Mouse (Mus musculus): Measurements from ENCODE around the gene Vrtn. TPM values are rescaled to one million over a fixed set of nuclear protein-coding genes. Genes with fewer than 3 reads are reported as not detected.

Gene Vrtn
- polyA plus RNA-seq, 1 experiment from 2014 or later: not detected

GRCm38 (mm10) chr12:84625116-84625515 lies 15.7 kb upstream of the Vrtn start:
- 12% methylated on average over 9 of the region's 9 CpGs for WGBS
- H3K4me2 ChIP-seq: no peak overlapping the region
- peaks cover 16% of the 10 kb centered on the region for H3K27me3 ChIP-seq (replicated peaks)
- H3K9ac ChIP-seq: no peak overlapping the region
- H3K4me3 ChIP-seq (replicated peaks): no peak overlapping the region
- H3K4me1 ChIP-seq: no peaks in the 10 kb centered on the region
- H3K27ac ChIP-seq: no peak overlapping the region
- no peak for ATAC-seq (ENCODE audit: insufficient read depth, low FRiP score, low read depth)
- no peaks in the 10 kb centered on the region for H3K9me3 ChIP-seq
- H3K36me3 ChIP-seq: no peaks in the 10 kb centered on the region

- Histone ChIP-seq H3K9me3 (no peaks in the 10 kb centered on the region), H3K27ac (no peak overlapping the region), H3K36me3 (no peaks in the 10 kb centered on the region), H3K4me2 (no peak overlapping the region), H3K4me3 (replicated peaks) (no peak overlapping the region), H3K9ac (no peak overlapping the region), H3K27me3 (replicated peaks) (no peaks in the 10 kb centered on the region), H3K4me1 (no peaks in the 10 kb centered on the region)
- WGBS: 64% methylated on average over 3 of the region's 3 CpGs
- no peak for ATAC-seq (ENCODE audit: insufficient read depth, low FRiP score, low read depth)
These were observed 9.0 kb upstream of the Vrtn start for GRCm38 (mm10) chr12:84631867-84632266.

- Histone ChIP-seq H3K36me3 (no peaks in the 10 kb centered on the region), H3K4me1 (no peaks in the 10 kb centered on the region), H3K9ac (no peak overlapping the region), H3K27ac (no peak overlapping the region), H3K4me3 (replicated peaks) (no peak overlapping the region), H3K9me3 (no peaks in the 10 kb centered on the region), H3K4me2 (no peak overlapping the region), H3K27me3 (replicated peaks) (peaks cover 32% of the 10 kb centered on the region)
- 15% methylated on average over 6 of the region's 6 CpGs for WGBS
- ATAC-seq (ENCODE audit: insufficient read depth, low FRiP score, low read depth): no peak
These were observed 566 bp upstream of the Vrtn start for GRCm38 (mm10) chr12:84640253-84640652.

GRCm38 (mm10) chr12:84650234-84650633 lies 9.4 kb downstream of the Vrtn start:
- no peak overlapping the region for H3K4me2 ChIP-seq
- H3K4me1 ChIP-seq: no peaks in the 10 kb centered on the region
- no peak for ATAC-seq (ENCODE audit: insufficient read depth, low FRiP score, low read depth)
- H3K4me3 ChIP-seq (replicated peaks): no peak overlapping the region
- 0 out of 2 replicates have a peak, but pooled peaks cover 3% of the 10 kb centered on the region for H3K27me3 ChIP-seq (replicated peaks)
- H3K9ac ChIP-seq: no peak overlapping the region
- no peak overlapping the region for H3K27ac ChIP-seq
- 79% methylated on average over 13 of the region's 13 CpGs for WGBS
- H3K36me3 ChIP-seq: no peaks in the 10 kb centered on the region
- no peaks in the 10 kb centered on the region for H3K9me3 ChIP-seq

- WGBS: 16% methylated on average over 3 of the region's 3 CpGs
- ATAC-seq (ENCODE audit: insufficient read depth, low FRiP score, low read depth): no peak
- Histone ChIP-seq H3K9me3 (no peaks in the 10 kb centered on the region), H3K36me3 (no peaks in the 10 kb centered on the region), H3K4me2 (no peak overlapping the region), H3K27ac (no peak overlapping the region), H3K27me3 (replicated peaks) (0 out of 2 replicates have a peak, but pooled peaks cover 3% of the 10 kb centered on the region), H3K9ac (no peak overlapping the region), H3K4me3 (replicated peaks) (no peak overlapping the region), H3K4me1 (no peaks in the 10 kb centered on the region)
These were observed 13.1 kb downstream of the Vrtn start for GRCm38 (mm10) chr12:84653912-84654311.

GRCm38 (mm10) chr12:84670555-84670954 lies 29.7 kb downstream of the Vrtn start:
- H3K4me3 ChIP-seq (replicated peaks): no peak overlapping the region
- no peak for ATAC-seq (ENCODE audit: insufficient read depth, low FRiP score, low read depth)

GRCm38 (mm10) chr12:84671646-84672045 lies 30.8 kb downstream of the Vrtn start:
- Histone ChIP-seq H3K36me3 (no peaks in the 10 kb centered on the region), H3K27me3 (replicated peaks) (no peaks in the 10 kb centered on the region), H3K4me1 (no peaks in the 10 kb centered on the region), H3K9ac (no peak overlapping the region), H3K9me3 (no peaks in the 10 kb centered on the region), H3K27ac (no peak overlapping the region), H3K4me2 (no peak overlapping the region), H3K4me3 (replicated peaks) (no peak overlapping the region)
- ATAC-seq (ENCODE audit: insufficient read depth, low FRiP score, low read depth): no peak
- 24% methylated on average over 10 of the region's 10 CpGs for WGBS

More at GRCm38 (mm10) chr12:84670555-84670954, 29.7 kb downstream of the Vrtn start:
- Histone ChIP-seq H3K36me3 (no peaks in the 10 kb centered on the region), H3K27ac (no peak overlapping the region), H3K9ac (no peak overlapping the region), H3K4me2 (no peak overlapping the region), H3K27me3 (replicated peaks) (no peaks in the 10 kb centered on the region), H3K9me3 (no peaks in the 10 kb centered on the region), H3K4me1 (no peaks in the 10 kb centered on the region)
- 84% methylated on average over 3 of the region's 3 CpGs for WGBS

- Histone ChIP-seq H3K27me3 (replicated peaks) (no peaks in the 10 kb centered on the region), H3K4me3 (replicated peaks) (no peak overlapping the region), H3K27ac (no peak overlapping the region), H3K9me3 (no peaks in the 10 kb centered on the region), H3K9ac (no peak overlapping the region), H3K4me2 (no peak overlapping the region), H3K4me1 (no peaks in the 10 kb centered on the region), H3K36me3 (no peaks in the 10 kb centered on the region)
- no peak for ATAC-seq (ENCODE audit: insufficient read depth, low FRiP score, low read depth)
- 37% methylated on average over 14 of the region's 14 CpGs for WGBS
These were observed 34.1 kb downstream of the Vrtn start for GRCm38 (mm10) chr12:84674666-84675526.

GRCm38 (mm10) chr12:84676011-84676410 lies 35.2 kb downstream of the Vrtn start:
- Histone ChIP-seq H3K4me1 (no peaks in the 10 kb centered on the region), H3K27ac (no peak overlapping the region), H3K27me3 (replicated peaks) (no peaks in the 10 kb centered on the region), H3K4me3 (replicated peaks) (no peak overlapping the region), H3K36me3 (no peaks in the 10 kb centered on the region), H3K9ac (no peak overlapping the region), H3K4me2 (no peak overlapping the region), H3K9me3 (no peaks in the 10 kb centered on the region)
- 79% methylated on average over 3 of the region's 3 CpGs for WGBS
- ATAC-seq (ENCODE audit: insufficient read depth, low FRiP score, low read depth): no peak

- Histone ChIP-seq H3K4me1 (no peaks in the 10 kb centered on the region), H3K36me3 (no peaks in the 10 kb centered on the region), H3K4me3 (replicated peaks) (no peak overlapping the region), H3K27ac (no peak overlapping the region), H3K9ac (no peak overlapping the region), H3K27me3 (replicated peaks) (no peaks in the 10 kb centered on the region), H3K9me3 (no peaks in the 10 kb centered on the region), H3K4me2 (no peak overlapping the region)
- whole genome bisulfite sequencing: 60% methylated on average over 7 of the region's 7 CpGs
- ATAC-seq (ENCODE audit: insufficient read depth, low FRiP score, low read depth): no peak
These were observed 43.8 kb downstream of the Vrtn start for GRCm38 (mm10) chr12:84684569-84684968.

GRCm38 (mm10) chr12:84686176-84686575 lies 45.4 kb downstream of the Vrtn start:
- H3K4me2 ChIP-seq: no peak overlapping the region
- no peaks in the 10 kb centered on the region for H3K9me3 ChIP-seq
- H3K27ac ChIP-seq: no peak overlapping the region
- H3K4me3 ChIP-seq (replicated peaks): no peak overlapping the region
- no peaks in the 10 kb centered on the region for H3K27me3 ChIP-seq (replicated peaks)
- no peak for ATAC-seq (ENCODE audit: insufficient read depth, low FRiP score, low read depth)
- WGBS: 50% methylated on average over 4 of the region's 4 CpGs
- no peaks in the 10 kb centered on the region for H3K36me3 ChIP-seq
- no peaks in the 10 kb centered on the region for H3K4me1 ChIP-seq
- H3K9ac ChIP-seq: no peak overlapping the region

- Histone ChIP-seq H3K9ac (no peak overlapping the region), H3K36me3 (no peaks in the 10 kb centered on the region), H3K27ac (no peak overlapping the region), H3K4me3 (replicated peaks) (no peak overlapping the region), H3K27me3 (replicated peaks) (no peaks in the 10 kb centered on the region), H3K4me1 (no peaks in the 10 kb centered on the region), H3K4me2 (no peak overlapping the region), H3K9me3 (no peaks in the 10 kb centered on the region)
- ATAC-seq (ENCODE audit: insufficient read depth, low FRiP score, low read depth): no peak
- WGBS: 81% methylated on average over 4 of the region's 4 CpGs
These were observed 46.7 kb downstream of the Vrtn start for GRCm38 (mm10) chr12:84687531-84687930.

Measured in stomach, embryonic 15.5 days (tissue).